ENCODE assay signal across 16 mouse cellular contexts in genomic region chr4:142185533-142185900, GRCm38 (mm10). TPM values are rescaled to one million over a fixed set of nuclear protein-coding genes. Genes with fewer than 3 reads are reported as not detected.
A peak's percentile ranks its signal among the peaks of the same experiment; 100 is the strongest.
DNase-seq lines count a peak whose midpoint lies in the region; ATAC-seq and TF ChIP-seq lines count a peak whose summit lies in the region.
"Had no signal": no experiment of that assay in that cellular context is flagged by ENCODE, and none has a peak within 500 bp of the region (broad histone marks: within the 10 kb centered on the region; RNA-seq: fewer than 3 reads in every experiment).

No protein-coding gene starts in this region.

- H3K4me3 ChIP-seq in heart, embryonic 11.5 days (ENCODE audit: low read depth, low read length) = no peak overlapping the region
- H3K4me3 ChIP-seq in lung, postnatal 0 days (ENCODE audit: low read depth, low read length) = no peak overlapping the region
- H3K4me3 ChIP-seq in kidney, embryonic 15.5 days (replicated peaks) = no peak overlapping the region
- H3K4me3 ChIP-seq in stomach, embryonic 14.5 days (ENCODE audit: low read depth, low read length) = no peak overlapping the region
- H3K4me3 ChIP-seq: embryonic facial prominence, embryonic 12.5 days; forebrain, embryonic 10.5 days; heart, embryonic 13.5 days; hindbrain, embryonic 12.5 days had no signal

- no peaks in the 10 kb centered on the region for H3K27me3 ChIP-seq in heart, embryonic 11.5 days (ENCODE audit: control insufficient read depth, insufficient read depth, low read length)
- H3K27me3 ChIP-seq in lung, postnatal 0 days (replicated peaks; ENCODE audit: insufficient read depth, low read length) = no peaks in the 10 kb centered on the region
- H3K27me3 ChIP-seq in kidney, embryonic 15.5 days = no peaks in the 10 kb centered on the region
- no peaks in the 10 kb centered on the region for H3K27me3 ChIP-seq in stomach, embryonic 14.5 days (ENCODE audit: control insufficient read depth, insufficient read depth, low read length)
- H3K27me3 ChIP-seq: embryonic facial prominence, embryonic 12.5 days; heart, embryonic 13.5 days; hindbrain, embryonic 12.5 days had no signal

- peaks cover 12% of the 10 kb centered on the region for H3K4me1 ChIP-seq in heart, embryonic 11.5 days (ENCODE audit: control insufficient read depth, insufficient read depth, low read length)
- peaks cover 11% of the 10 kb centered on the region; the same call in 1 of the 2 replicates for H3K4me1 ChIP-seq in lung, postnatal 0 days (ENCODE audit: insufficient read depth, low read depth, low read length)
- peaks cover 43% of the 10 kb centered on the region for H3K4me1 ChIP-seq in kidney, embryonic 15.5 days
- peaks cover 17% of the 10 kb centered on the region for H3K4me1 ChIP-seq in stomach, embryonic 14.5 days (ENCODE audit: control insufficient read depth, insufficient read depth, low read length)

- peak; percentile 30 to 42 for DNase-seq in heart, adult 18-20 months
- DNase-seq in lung, postnatal 0 days (ENCODE audit: low spot score) = peak; percentile 34
- DNase-seq in lung, postnatal 4 days = no peak
- no peak for DNase-seq in urinary bladder, postnatal 36 days (ENCODE audit: low spot score in 2 of 2)
- DNase-seq in c-Kit-positive CD71-positive TER-119-positive erythroid progenitor cells, embryonic 14.5 days (ENCODE audit: low spot score) = no peak
- DNase-seq: adrenal gland, postnatal 25 days; right cerebral cortex, postnatal 4 days had no signal

- H3K36me3 ChIP-seq in heart, embryonic 11.5 days (ENCODE audit: control insufficient read depth, insufficient read depth, low read length) = no peaks in the 10 kb centered on the region; the same call in 1 of the 2 replicates
- no peaks in the 10 kb centered on the region for H3K36me3 ChIP-seq in lung, postnatal 0 days (ENCODE audit: insufficient read depth, low read length)
- H3K36me3 ChIP-seq in kidney, embryonic 15.5 days = 0 out of 2 replicates have a peak, but pooled peaks cover 5% of the 10 kb centered on the region
- no peaks in the 10 kb centered on the region for H3K36me3 ChIP-seq in stomach, embryonic 14.5 days (ENCODE audit: control insufficient read depth, insufficient read depth, low read length)
- H3K36me3 ChIP-seq: G1E; heart, embryonic 13.5 days; hindbrain, embryonic 12.5 days had no signal

- TF ChIP-seq EP300 in lung, postnatal 0 days (IDR thresholded peaks at IDR 0.05) = no peak

- no peak overlapping the region for H3K9ac ChIP-seq in heart, embryonic 11.5 days (ENCODE audit: low read depth, low read length)
- H3K9ac ChIP-seq in lung, postnatal 0 days (replicated peaks; ENCODE audit: low read depth) = no peak overlapping the region
- H3K9ac ChIP-seq in kidney, embryonic 15.5 days = no peak overlapping the region
- H3K9ac ChIP-seq in stomach, embryonic 14.5 days (replicated peaks; ENCODE audit: low read depth, low read length) = no peak overlapping the region
- H3K9ac ChIP-seq: embryonic facial prominence, embryonic 12.5 days; heart, embryonic 13.5 days; hindbrain, embryonic 12.5 days had no signal

- no peak for TF ChIP-seq CTCF in lung, postnatal 0 days (IDR thresholded peaks at IDR 0.05)

- no peak overlapping the region for H3K4me2 ChIP-seq in heart, embryonic 11.5 days
- no peak overlapping the region for H3K4me2 ChIP-seq in lung, postnatal 0 days (replicated peaks; ENCODE audit: low read depth, low read length)
- H3K4me2 ChIP-seq in kidney, embryonic 15.5 days = no peak overlapping the region
- H3K4me2 ChIP-seq in stomach, embryonic 14.5 days (replicated peaks; ENCODE audit: low read depth, low read length) = no peak overlapping the region
- H3K4me2 ChIP-seq: embryonic facial prominence, embryonic 12.5 days; heart, embryonic 13.5 days; hindbrain, embryonic 12.5 days had no signal

- no peak overlapping the region for H3K27ac ChIP-seq in heart, embryonic 11.5 days (ENCODE audit: low read depth, low read length)
- no peak overlapping the region for H3K27ac ChIP-seq in lung, postnatal 0 days (ENCODE audit: low read length)
- H3K27ac ChIP-seq in kidney, embryonic 15.5 days = peak overlapping the region; percentile 77
- H3K27ac ChIP-seq in stomach, embryonic 14.5 days (ENCODE audit: low read length) = peak overlapping the region; percentile 75; the same call in 1 of the 2 replicates
- H3K27ac ChIP-seq: embryonic facial prominence, embryonic 12.5 days; forebrain, embryonic 10.5 days; heart, embryonic 13.5 days; hindbrain, embryonic 12.5 days had no signal

- 88% methylated on average over 9 of the region's 9 CpGs for WGBS in heart, embryonic 11.5 days (ENCODE audit: insufficient replicate concordance)
- 70% methylated on average over 9 of the region's 9 CpGs for WGBS in lung, postnatal 0 days
- WGBS in kidney, embryonic 15.5 days = 85% methylated on average over 9 of the region's 9 CpGs
- WGBS in stomach, embryonic 14.5 days = 86% methylated on average over 9 of the region's 9 CpGs

- ATAC-seq in heart, embryonic 11.5 days (replicated peaks; ENCODE audit: insufficient number of reproducible peaks, low FRiP score, low TSS enrichment) = no peak
- no peak for ATAC-seq in lung, postnatal 0 days
- ATAC-seq in kidney, embryonic 15.5 days (replicated peaks; ENCODE audit: low FRiP score) = no peak
- no peak for ATAC-seq in stomach, embryonic 14.5 days (ENCODE audit: insufficient number of reproducible peaks, insufficient read depth, low FRiP score, low read depth)
- ATAC-seq: midbrain, embryonic 16.5 days had no signal

- H3K9me3 ChIP-seq in heart, embryonic 11.5 days (replicated peaks; ENCODE audit: control insufficient read depth, low read length) = 0 out of 2 replicates have a peak, but pooled peaks cover 2% of the 10 kb centered on the region
- no peaks in the 10 kb centered on the region for H3K9me3 ChIP-seq in lung, postnatal 0 days (ENCODE audit: low read length)
- 0 out of 2 replicates have a peak, but pooled peaks cover 3% of the 10 kb centered on the region for H3K9me3 ChIP-seq in kidney, embryonic 15.5 days (replicated peaks)
- H3K9me3 ChIP-seq in stomach, embryonic 14.5 days (ENCODE audit: control insufficient read depth, low read depth, low read length) = no peaks in the 10 kb centered on the region
- H3K9me3 ChIP-seq: embryonic facial prominence, embryonic 12.5 days; heart, embryonic 13.5 days; hindbrain, embryonic 12.5 days had no signal

RNA-seq across cellular contexts. Expression of gene Kazn, which starts 53.7 kb away (rescaled TPM):
- 1 to 10 TPM; 2.8 to 3.1 TPM for total RNA-seq in heart, adult 18-20 months (2021)
- 5.8 and 8.0 TPM in 2 replicates for polyA plus RNA-seq in heart, embryonic 11.5 days (2014; fragmentation: Nextera tagmentation; extraction: Ambion mirVana)
- 6.0 and 8.6 TPM in 2 replicates for polyA plus RNA-seq in lung, postnatal 0 days (2015; fragmentation: Nextera tagmentation; extraction: Ambion mirVana)
- 15.9 and 16.4 TPM in 2 replicates for polyA plus RNA-seq in kidney, embryonic 15.5 days (2015; fragmentation: Nextera tagmentation; extraction: Ambion mirVana)
- 12.5 and 14.3 TPM in 2 replicates for polyA plus RNA-seq in stomach, embryonic 14.5 days (2014; fragmentation: Nextera tagmentation; extraction: Ambion mirVana)
- polyA plus RNA-seq: G1E had no signal

Comparison
In these comparisons a context has a peak if more than half of its experiments do, and no peak if none do; other contexts are left out.
1. DNase-seq: peak in heart, adult 18-20 months (2 of 2) and lung, postnatal 0 days (single experiment); none in lung, postnatal 4 days (0 of 2), urinary bladder, postnatal 36 days (0 of 2) and c-Kit-positive CD71-positive TER-119-positive erythroid progenitor cells, embryonic 14.5 days (single experiment).
2. H3K27ac ChIP-seq: peak in kidney, embryonic 15.5 days (single experiment) and stomach, embryonic 14.5 days (single experiment); none in heart, embryonic 11.5 days (single experiment) and lung, postnatal 0 days (single experiment).